Mouse (Mus musculus) cerebellum, adult (tissue): ENCODE measurements around the gene Gm3402.
"Not testable (repeated sequence)": the region's sequence is repeated elsewhere in the genome, so short reads cannot be mapped to it uniquely, and the experiment has no call there.

Experiments
- ATAC-seq: cut with Nextera tagmentation; 2 replicates; pipeline ENCODE4 v1.9.2; 2017; ENCODE audit warnings: mild to moderate bottlenecking, moderate library complexity, mixed read lengths; ENCODE audit not compliant: insufficient number of reproducible peaks, low FRiP score, low TSS enrichment

Gm3402 gene

GRCm38 (mm10) chr5:146513823-146514222, at the start of gene Gm3402:
TSS of gene Gm3402 (plus strand) at chr5:146514123.
- ATAC-seq: not testable (repeated sequence)

GRCm38 (mm10) chr5:146466663-146467062, 47.3 kb upstream of the Gm3402 start:
- ATAC-seq: no peak

DNA sequence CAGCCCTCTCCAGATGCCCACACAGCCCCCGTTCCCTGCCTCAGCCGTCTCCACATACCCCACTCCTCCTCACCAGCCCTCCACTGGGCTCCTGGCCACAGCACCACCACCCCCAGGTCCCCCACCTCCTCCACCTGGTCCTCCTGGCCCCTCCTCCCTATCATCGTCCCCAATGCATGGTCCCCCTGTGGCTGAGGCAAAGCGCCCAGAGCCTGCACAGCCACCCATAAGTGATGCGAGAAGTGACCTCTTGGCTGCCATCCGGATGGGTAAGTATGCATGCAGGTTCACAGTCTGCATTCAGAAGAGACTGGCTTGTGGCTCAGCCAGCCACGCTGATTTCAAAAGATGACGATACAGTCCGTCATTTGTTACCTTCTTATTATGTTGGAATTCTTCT, 45.6 kb upstream of the Gm3402 start:
- ATAC-seq: no peak

- no peak for ATAC-seq
Observed at GRCm38 (mm10) chr5:146470821-146471220, 43.1 kb upstream of the Gm3402 start.

GRCm38 (mm10) chr5:146471311-146471710, 42.6 kb upstream of the Gm3402 start:
- ATAC-seq: no peak

- ATAC-seq: no peak
Observed at GRCm38 (mm10) chr5:146471821-146472220, 42.1 kb upstream of the Gm3402 start.

DNA sequence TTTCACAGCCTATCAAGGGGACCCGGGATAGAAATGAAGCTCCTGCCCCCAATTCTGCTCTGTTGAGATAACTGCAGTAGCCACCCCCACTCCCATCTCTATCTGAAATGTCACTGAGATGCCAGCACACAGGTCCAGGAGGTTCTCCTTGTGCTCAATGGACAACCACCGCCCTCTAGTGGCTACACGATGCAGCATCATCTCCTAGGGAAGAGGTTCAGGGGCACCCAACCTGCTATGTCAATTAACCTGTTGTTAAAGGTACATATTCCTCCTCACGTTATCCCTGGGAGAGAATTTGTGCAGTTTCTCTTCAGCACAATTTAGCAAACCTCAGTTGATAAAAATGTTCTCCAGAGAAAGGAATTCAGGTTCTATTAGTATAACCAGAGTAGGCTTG, 34.4 kb upstream of the Gm3402 start:
- ATAC-seq: not testable (repeated sequence)

GRCm38 (mm10) chr5:146481665-146482064, 32.3 kb upstream of the Gm3402 start, which contains the start of gene Gm6408:
TSS of gene Gm6408 (plus strand) at chr5:146481965.
- not testable (repeated sequence) for ATAC-seq

DNA sequence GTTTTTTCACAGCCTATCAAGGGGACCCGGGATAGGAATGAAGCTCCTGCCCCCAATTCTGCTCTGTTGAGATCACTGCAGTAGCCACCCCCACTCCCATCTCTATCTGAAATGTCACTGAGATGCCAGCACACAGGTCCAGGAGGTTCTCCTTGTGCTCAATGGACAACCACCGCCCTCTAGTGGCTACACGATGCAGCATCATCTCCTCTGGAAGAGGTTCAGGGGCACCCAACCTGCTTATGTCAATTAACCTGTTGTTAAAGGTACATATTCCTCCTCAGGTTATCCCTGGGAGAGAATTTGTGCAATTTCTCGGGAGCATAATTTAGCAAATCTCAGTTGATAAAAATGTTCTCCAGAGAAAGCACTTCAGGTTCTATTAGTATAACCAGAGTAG, 25.0 kb upstream of the Gm3402 start:
- ATAC-seq: not testable (repeated sequence)

GRCm38 (mm10) chr5:146491063-146491462, 22.9 kb upstream of the Gm3402 start, which contains the start of gene Gm6370:
TSS of gene Gm6370 (plus strand) at chr5:146491363.
- not testable (repeated sequence) for ATAC-seq

- ATAC-seq: not testable (repeated sequence)
Observed at GRCm38 (mm10) chr5:146502099-146502498, 11.8 kb upstream of the Gm3402 start, which contains the start of gene 4930449I24Rik. TSS of gene 4930449I24Rik (plus strand) at chr5:146502399.

- ATAC-seq: not testable (repeated sequence)
Observed at GRCm38 (mm10) chr5:146525501-146525900, 11.6 kb downstream of the Gm3402 start, which contains the start of gene Gm3404. TSS of gene Gm3404 (plus strand) at chr5:146525801.

- ATAC-seq: not testable (repeated sequence)
Observed at GRCm38 (mm10) chr5:146537347-146537746, 23.4 kb downstream of the Gm3402 start, which contains the start of gene Gm3409. TSS of gene Gm3409 (plus strand) at chr5:146537647.

- not testable (repeated sequence) for ATAC-seq
Observed at GRCm38 (mm10) chr5:146555836-146556235, 41.9 kb downstream of the Gm3402 start, which contains the start of gene Gm3415. TSS of gene Gm3415 (plus strand) at chr5:146556136.

DNA sequence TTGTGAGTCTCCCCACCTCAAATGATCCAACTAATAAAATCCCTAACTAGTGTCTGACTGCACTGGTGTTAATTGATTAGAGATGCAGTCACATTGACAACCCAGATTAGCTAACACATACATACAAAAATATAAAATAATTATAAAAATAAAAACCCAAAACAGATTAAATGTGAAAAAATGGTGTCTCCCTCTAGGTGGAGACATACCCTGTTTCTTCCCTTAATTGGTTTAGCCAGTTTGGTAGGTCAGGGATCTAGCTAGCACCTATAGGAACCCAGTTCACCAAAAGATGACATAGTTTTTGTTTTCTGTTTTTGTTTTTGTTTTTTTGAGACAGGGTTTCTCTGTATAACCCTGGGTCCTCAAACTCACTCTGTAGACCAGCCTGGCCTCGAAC, 50.3 kb downstream of the Gm3402 start:
- no peak for ATAC-seq
